Mouse (Mus musculus) liver, adult 2 months (tissue): Measurements from ENCODE around the gene Rbm15b. TPM values are rescaled to one million over a fixed set of nuclear protein-coding genes. Genes with fewer than 3 reads are reported as not detected.
A peak's percentile ranks its signal among the peaks of the same experiment; 100 is the strongest.

Source experiments
- DNase-seq: peaks from one replicate; pipeline ENCODE4 v3.0.0-alpha.2; 2011; ENCODE audit warnings: low read depth, low spot score; ENCODE audit errors: extremely low read depth
- H3K27ac ChIP-seq: fragments of 200-500 bp; replicated peaks from 2 replicates; pipeline ENCODE4 v1.5.1; 2012; ENCODE audit warnings: low read depth, mild to moderate bottlenecking, control low read depth, inconsistent platforms, low read length; ENCODE audit not compliant: insufficient read depth
- H3K27me3 ChIP-seq: fragments of 200-500 bp; 2 replicates; pipeline ENCODE4 v1.6.1; 2012; ENCODE audit warnings: mild to moderate bottlenecking, moderate library complexity, low read length, inconsistent platforms; ENCODE audit not compliant: control insufficient read depth, insufficient read depth
- H3K36me3 ChIP-seq: fragments of 200-500 bp; 2 replicates; pipeline ENCODE4 v1.6.1; 2012; ENCODE audit warnings: low read length, inconsistent platforms; ENCODE audit not compliant: control insufficient read depth, insufficient read depth
- H3K4me1 ChIP-seq: fragments of 200-500 bp; 2 replicates; pipeline ENCODE4 v1.6.1; 2011; ENCODE audit warnings: low read length; ENCODE audit not compliant: control insufficient read depth, insufficient read depth
- H3K4me3 ChIP-seq: fragments of 200-500 bp; 2 replicates; pipeline ENCODE4 v1.5.1; 2011; ENCODE audit warnings: low read depth, mild to moderate bottlenecking, control low read depth, low read length, moderate library complexity; ENCODE audit not compliant: insufficient read depth
- H3K79me2 ChIP-seq: fragments of 200-500 bp; 2 replicates; pipeline ENCODE4 v1.6.1; 2012; ENCODE audit warnings: inconsistent platforms, mild to moderate bottlenecking, low read length, moderate library complexity; ENCODE audit not compliant: control insufficient read depth, insufficient read depth
- H3K9ac ChIP-seq: fragments of 200-500 bp; 2 replicates; pipeline ENCODE4 v1.6.1; 2012; ENCODE audit warnings: low read depth, mild to moderate bottlenecking, control low read depth, inconsistent platforms, low read length
- CTCF ChIP-seq: fragments of 200-500 bp; IDR thresholded peaks from 2 replicates; pipeline ENCODE4 v1.5.1; 2011; ENCODE audit warnings: low read depth, low read length, control low read depth
- POLR2A ChIP-seq: fragments of 200-500 bp; IDR thresholded peaks from 2 replicates; pipeline ENCODE4 v1.6.1; 2011; ENCODE audit warnings: low read length, control low read depth; ENCODE audit not compliant: insufficient read depth; ENCODE audit errors: extremely low read depth
- WGBS: fragments of 180-500 bp; shearing (Covaris S2); methylation state at CpG from one replicate; pipeline ENCODE4 v1.1.7; 2018; 5-methylcytosine and 5-hydroxymethylcytosine counted together
- polyA plus RNA-seq: library from polyadenylated mRNA; depleted of rRNA; stranded (reverse); fragments of >200 nt; gene quantifications from 2 replicates; pipeline ENCODE4 v1.2.3, GENCODE M21; 2012
- total RNA-seq: library from RNA; depleted of rRNA; stranded (reverse); fragments of >200 nt; gene quantifications from 2 replicates; pipeline ENCODE4 v1.2.3, GENCODE M21; 2014

The Rbm15b gene
- total and polyA plus RNA-seq, 2 experiments: 4.8 to 4.9 TPM

DNA sequence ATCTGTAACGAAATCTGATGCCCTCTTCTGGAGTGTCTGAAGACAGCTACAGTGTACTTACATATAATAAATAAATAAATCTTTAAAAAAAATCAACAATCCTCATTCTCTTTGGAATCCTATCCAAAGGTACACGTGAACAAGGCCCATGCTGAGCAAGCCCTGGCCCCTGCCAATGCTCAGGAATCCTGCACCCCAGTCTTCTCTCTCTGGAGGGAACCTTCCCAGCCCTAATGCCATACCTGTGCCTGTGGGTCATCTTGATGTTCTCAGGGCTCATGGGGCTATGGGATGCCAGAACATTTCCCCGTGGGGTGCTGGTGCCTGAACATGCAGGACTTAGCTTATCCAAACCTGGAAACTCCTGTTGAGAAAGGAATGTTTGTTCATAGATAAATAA, 20.9 kb upstream of the Rbm15b start:
- Histone ChIP-seq H3K4me1 (no peaks in the 10 kb centered on the region), H3K4me3 (no peak overlapping the region), H3K27me3 (no peaks in the 10 kb centered on the region), H3K27ac (no peak overlapping the region), H3K9ac (no peak overlapping the region), H3K79me2 (no peaks in the 10 kb centered on the region), H3K36me3 (no peaks in the 10 kb centered on the region)
- 85% methylated on average over 3 of the region's 3 CpGs for WGBS
- TF ChIP-seq POLR2A: no peak
- TF ChIP-seq CTCF: no peak
- DNase-seq: no peak

DNA sequence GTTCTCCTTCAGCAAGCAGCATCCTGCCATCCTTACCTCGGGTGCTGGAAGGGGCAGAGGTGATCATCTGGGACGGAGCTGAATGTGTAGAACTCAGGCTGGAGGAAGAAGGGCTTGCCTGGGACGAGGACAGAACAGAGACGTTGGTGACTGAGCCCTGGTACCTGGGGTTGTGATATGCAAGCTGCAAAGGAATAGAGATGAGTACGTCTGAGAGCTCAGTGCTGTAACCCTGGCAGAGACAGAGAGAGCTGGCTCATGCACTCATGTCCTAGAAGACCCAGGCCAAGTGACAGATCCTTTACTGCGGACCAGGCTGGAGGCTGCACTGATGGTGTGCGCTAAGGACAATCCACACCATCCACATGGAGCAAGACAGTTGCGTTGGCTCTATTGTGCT, 19.4 kb upstream of the Rbm15b start:
- no peak for DNase-seq
- no peaks in the 10 kb centered on the region for H3K4me1 ChIP-seq
- H3K9ac ChIP-seq: no peak overlapping the region
- no peaks in the 10 kb centered on the region for H3K79me2 ChIP-seq
- H3K27ac ChIP-seq: no peak overlapping the region
- no peaks in the 10 kb centered on the region for H3K27me3 ChIP-seq
- 92% methylated on average over 8 of the region's 8 CpGs for WGBS
- H3K36me3 ChIP-seq: no peaks in the 10 kb centered on the region
- no peak overlapping the region for H3K4me3 ChIP-seq
- TF ChIP-seq CTCF: no peak
- TF ChIP-seq POLR2A: no peak

DNA sequence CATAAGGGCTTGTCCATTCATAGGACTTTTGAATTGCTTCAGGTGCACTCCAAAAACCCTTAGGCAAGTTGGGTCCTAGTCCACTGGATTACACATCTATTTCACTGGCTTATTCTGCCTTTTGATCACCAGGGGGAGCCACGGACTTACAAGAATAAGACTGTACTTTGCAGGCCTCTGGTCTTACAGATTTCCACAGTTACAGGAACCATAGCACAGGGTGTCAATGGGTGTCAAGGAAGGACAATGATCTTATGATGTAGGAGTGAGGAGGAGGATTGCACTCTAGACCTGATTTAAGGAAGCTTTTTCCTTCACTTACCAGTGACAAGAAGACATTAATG, 16.5 kb upstream of the Rbm15b start:
- DNase-seq: peak; percentile 57
- Histone ChIP-seq H3K9ac (no peak overlapping the region), H3K27ac (no peak overlapping the region), H3K4me3 (no peak overlapping the region), H3K4me1 (no peaks in the 10 kb centered on the region), H3K27me3 (no peaks in the 10 kb centered on the region), H3K79me2 (no peaks in the 10 kb centered on the region), H3K36me3 (no peaks in the 10 kb centered on the region)
- WGBS: 9% methylated on average over 1 of the region's 1 CpGs
- TF ChIP-seq CTCF (peak; percentile 35), POLR2A (no peak)

DNA sequence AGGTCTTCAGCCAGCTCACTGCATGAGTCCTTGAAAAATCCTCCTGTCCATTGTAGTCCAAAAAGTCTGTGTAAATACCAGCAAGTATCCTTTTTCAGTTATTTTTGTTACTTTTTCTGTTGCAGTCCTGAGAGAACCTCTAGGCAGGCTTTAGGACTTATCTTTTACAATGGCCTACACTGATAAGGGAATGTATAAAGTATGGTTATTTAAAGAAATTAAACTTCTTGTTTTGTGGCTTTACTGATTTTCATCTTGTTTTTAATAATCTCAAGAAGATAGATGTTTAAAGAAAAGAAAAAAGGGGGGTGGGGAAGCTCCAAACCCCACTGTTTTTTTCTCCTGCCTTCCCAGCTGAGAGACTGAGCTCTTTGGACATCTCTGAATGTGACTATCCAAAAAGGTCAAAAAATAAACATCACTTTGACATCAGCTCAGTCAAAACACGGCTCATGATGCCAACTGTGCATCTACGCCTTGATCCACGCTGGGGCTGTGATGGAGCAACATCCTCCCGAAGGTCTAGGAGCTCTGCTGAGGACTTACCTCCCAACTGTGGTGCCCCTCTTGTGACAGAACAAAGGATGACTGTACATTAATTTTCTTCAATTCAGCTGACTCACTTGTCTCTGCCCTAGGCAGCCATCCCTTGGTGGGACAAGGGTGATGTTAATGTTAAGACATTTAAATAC, 16.0 kb upstream of the Rbm15b start:
- no peak overlapping the region for H3K27ac ChIP-seq
- no peaks in the 10 kb centered on the region for H3K79me2 ChIP-seq
- 0 out of 2 replicates have a peak, but pooled peaks have one; percentile 5 for TF ChIP-seq CTCF
- no peak for TF ChIP-seq POLR2A
- H3K9ac ChIP-seq: no peak overlapping the region
- H3K36me3 ChIP-seq: no peaks in the 10 kb centered on the region
- no peak for DNase-seq
- 49% methylated on average over 4 of the region's 4 CpGs for WGBS
- H3K27me3 ChIP-seq: no peaks in the 10 kb centered on the region
- H3K4me1 ChIP-seq: no peaks in the 10 kb centered on the region
- H3K4me3 ChIP-seq: no peak overlapping the region

DNA sequence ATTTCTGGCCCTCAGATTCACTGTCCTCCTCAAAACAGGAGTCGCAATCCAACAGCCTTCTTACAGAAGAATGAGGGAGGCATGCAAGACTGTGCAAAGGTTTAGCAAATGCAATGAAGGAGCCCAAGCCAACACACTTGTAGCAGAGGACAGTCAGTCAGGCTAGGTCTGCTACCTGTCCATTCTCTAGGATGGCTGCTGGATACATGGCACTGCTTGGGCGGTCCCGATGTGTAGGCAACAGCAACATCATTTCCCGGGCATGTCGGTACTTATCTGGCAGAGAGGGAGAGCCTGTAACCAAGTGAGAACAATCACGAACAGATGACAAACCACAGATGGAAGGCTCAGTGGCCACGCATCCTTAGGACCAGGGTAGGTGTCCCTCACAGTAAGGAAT, 14.4 kb upstream of the Rbm15b start:
- no peak overlapping the region for H3K27ac ChIP-seq

DNA sequence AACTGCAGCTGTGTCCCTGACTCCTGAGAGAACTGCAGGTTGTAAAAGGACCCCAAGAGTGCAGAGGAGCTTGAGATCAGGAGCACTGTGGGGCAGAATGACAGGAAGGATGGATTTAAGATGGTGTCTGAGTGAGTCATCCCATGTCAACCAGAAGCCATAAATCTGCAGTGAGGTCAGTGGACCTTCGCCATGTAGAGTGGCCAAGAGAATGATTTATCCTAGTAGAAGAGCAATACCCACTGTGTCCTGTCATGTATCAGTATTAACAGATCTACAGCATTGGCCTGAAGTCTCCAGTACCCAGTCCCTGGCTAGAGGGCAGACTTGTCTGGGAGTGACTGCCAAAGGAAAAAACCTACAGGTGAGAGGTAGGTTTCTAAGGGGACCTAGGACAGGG, 11.7 kb upstream of the Rbm15b start:
- H3K36me3 ChIP-seq: no peaks in the 10 kb centered on the region
- H3K4me1 ChIP-seq: no peaks in the 10 kb centered on the region

More for the DNA sequence above, 14.4 kb upstream of the Rbm15b start:
- no peak for TF ChIP-seq POLR2A
- TF ChIP-seq CTCF: no peak
- 90% methylated on average over 7 of the region's 7 CpGs for WGBS
- Histone ChIP-seq H3K79me2 (no peaks in the 10 kb centered on the region), H3K4me1 (no peaks in the 10 kb centered on the region), H3K4me3 (no peak overlapping the region), H3K27me3 (no peaks in the 10 kb centered on the region), H3K9ac (no peak overlapping the region), H3K36me3 (no peaks in the 10 kb centered on the region)
- DNase-seq: no peak

More for the DNA sequence above, 11.7 kb upstream of the Rbm15b start:
- TF ChIP-seq POLR2A (no peak), CTCF (no peak)
- 88% methylated on average over 1 of the region's 1 CpGs for WGBS
- no peak overlapping the region for H3K9ac ChIP-seq
- H3K27me3 ChIP-seq: no peaks in the 10 kb centered on the region
- H3K27ac ChIP-seq: no peak overlapping the region
- H3K4me3 ChIP-seq: no peak overlapping the region
- no peaks in the 10 kb centered on the region for H3K79me2 ChIP-seq
- DNase-seq: no peak
